Mouse (Mus musculus): ENCODE measurements at regions not wholly inside any gene's neighbourhood (a gene's known extent, or its start where the extent isn't known, plus 50 kb on each side); places are given as distances from the start of the nearest gene placed in this dataset.

DNA sequence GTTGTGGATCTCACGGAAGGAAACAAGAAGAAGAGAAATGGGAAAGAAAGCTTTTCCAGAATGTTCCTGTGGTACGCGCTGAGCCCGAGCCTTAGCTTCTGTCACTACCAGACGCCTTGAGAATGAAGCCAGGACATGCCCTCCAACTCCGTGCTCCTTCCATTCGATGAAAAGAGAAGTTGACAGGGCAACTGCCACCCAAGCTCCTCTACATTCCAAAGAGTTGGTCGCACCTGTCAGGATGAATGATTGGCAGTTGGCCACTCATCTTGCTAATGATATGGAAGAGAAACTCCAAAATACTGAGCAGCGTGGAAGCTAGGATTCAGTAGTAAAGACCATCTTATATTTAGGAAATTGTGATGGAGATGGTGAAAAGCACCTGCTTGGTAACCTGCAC lies 799.5 kb downstream of the Robo1 start:
- no peak for TF ChIP-seq CTCF (IDR thresholded peaks at IDR 0.05; ENCODE audit: low read depth, low read length)
- no peak for TF ChIP-seq GATA1 (IDR thresholded peaks at IDR 0.05; ENCODE audit: borderline replicate concordance, low read length)
- TF ChIP-seq GATA2 (IDR thresholded peaks at IDR 0.05; ENCODE audit: borderline replicate concordance, low read depth, low read length), result no peak
- no peak for TF ChIP-seq POLR2AphosphoS5 (IDR thresholded peaks at IDR 0.05; ENCODE audit: insufficient replicate concordance, low read depth, low read length)
- no peak for TF ChIP-seq TAL1 (conservative IDR thresholded peaks at IDR 0.05; ENCODE audit: low read depth, low read length)

All from G1E (cell line).